Mouse (Mus musculus) forebrain, embryonic 10.5 days (tissue): Measurements from ENCODE around the gene Gm45062. TPM values are rescaled to one million over a fixed set of nuclear protein-coding genes. Genes with fewer than 3 reads are reported as not detected.

Experiments
- DNase-seq: peaks from one replicate; pipeline ENCODE4 v3.0.0-alpha.2; 2017; ENCODE audit warnings: low spot score; ENCODE audit errors: extremely low spot score
- H3K27ac ChIP-seq: fragments of 300-500 bp; sonication (generic); 2 replicates; pipeline ENCODE4 v1.5.1; 2016; ENCODE audit warnings: mild to moderate bottlenecking
- H3K27me3 ChIP-seq: fragments of 300-500 bp; sonication (generic); 2 replicates; pipeline ENCODE4 v1.6.1; 2016; ENCODE audit warnings: mild to moderate bottlenecking; ENCODE audit not compliant: poor library complexity, severe bottlenecking
- H3K36me3 ChIP-seq: fragments of 300-500 bp; sonication (generic); replicated peaks from 2 replicates; pipeline ENCODE4 v1.6.1; 2016; ENCODE audit warnings: mild to moderate bottlenecking, moderate library complexity
- H3K4me1 ChIP-seq: fragments of 300-500 bp; sonication (generic); 2 replicates; pipeline ENCODE4 v1.6.1; 2016
- H3K4me3 ChIP-seq: fragments of 300-500 bp; sonication (generic); 2 replicates; pipeline ENCODE4 v1.5.1; 2016; ENCODE audit warnings: mild to moderate bottlenecking, moderate library complexity
- H3K9me3 ChIP-seq: fragments of 300-500 bp; sonication (generic); 2 replicates; pipeline ENCODE4 v1.6.1; 2016; ENCODE audit warnings: mild to moderate bottlenecking, moderate library complexity
- WGBS: fragments of 180-500 bp; shearing (Covaris S2); methylation state at CpG from one replicate; pipeline ENCODE4 v1.1.7; 2016; 5-methylcytosine and 5-hydroxymethylcytosine counted together
- polyA plus RNA-seq: library from polyadenylated mRNA; unstranded; fragments of >200 nt; fragmentation: Nextera tagmentation; extraction: Ambion mirVana; gene quantifications from 2 replicates; pipeline ENCODE4 v1.2.1, GENCODE M21; 2016

Gm45062 gene
- polyA plus RNA-seq, 1 experiment from 2014 or later = 11.1 TPM

DNA sequence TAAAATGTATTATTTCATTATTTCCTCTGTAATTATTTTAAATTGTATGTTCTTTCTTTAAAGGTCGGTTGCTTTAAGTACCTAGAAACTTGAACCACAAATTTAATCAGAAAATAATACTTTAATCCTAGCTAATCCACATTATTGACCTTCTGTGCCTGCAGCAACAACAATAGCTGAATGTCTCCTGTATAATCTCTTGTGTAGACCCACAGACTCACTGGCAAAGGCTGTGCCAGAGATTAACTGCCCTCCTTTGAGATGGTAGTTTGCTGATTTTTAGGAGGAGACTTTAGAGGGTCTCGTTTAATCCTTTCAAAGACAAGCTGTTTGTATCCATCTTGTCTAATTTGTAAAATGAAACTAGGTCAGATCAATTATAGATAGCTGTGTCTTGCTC, 99.5 kb downstream of the Gm45062 start:
- Histone ChIP-seq H3K36me3 (no peaks in the 10 kb centered on the region), H3K27me3 (no peaks in the 10 kb centered on the region; the same call in 1 of the 2 replicates), H3K4me1 (peaks cover 18% of the 10 kb centered on the region), H3K27ac (no peak overlapping the region), H3K9me3 (no peaks in the 10 kb centered on the region), H3K4me3 (no peak overlapping the region)
- no peak for DNase-seq
- 27% methylated on average over 2 of the region's 2 CpGs for WGBS

DNA sequence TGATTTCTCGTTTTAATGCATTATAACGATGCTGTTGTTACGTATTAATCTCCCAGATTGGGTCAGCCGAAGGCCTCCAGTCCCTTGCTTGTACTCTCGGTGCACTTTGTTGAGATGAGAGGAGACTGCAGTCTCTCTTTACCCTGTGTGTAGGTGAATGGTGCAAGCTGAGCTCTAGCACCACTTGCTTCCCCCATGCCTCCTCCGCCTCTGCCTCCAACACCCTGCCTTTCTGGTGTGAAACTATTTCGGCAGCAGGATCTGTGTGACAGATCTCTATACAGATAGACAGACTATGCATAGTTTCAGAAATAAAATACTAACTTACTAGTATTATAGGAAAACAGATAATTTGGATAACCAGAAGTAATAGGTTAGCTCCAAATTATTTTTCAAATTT, 101.6 kb downstream of the Gm45062 start:
- WGBS = 81% methylated on average over 7 of the region's 7 CpGs
- Histone ChIP-seq H3K4me3 (no peak overlapping the region), H3K36me3 (0 out of 2 replicates have a peak, but pooled peaks cover 4% of the 10 kb centered on the region), H3K27ac (no peak overlapping the region), H3K4me1 (peaks cover 22% of the 10 kb centered on the region), H3K27me3 (no peaks in the 10 kb centered on the region; the same call in 1 of the 2 replicates), H3K9me3 (no peaks in the 10 kb centered on the region)
- no peak for DNase-seq

DNA sequence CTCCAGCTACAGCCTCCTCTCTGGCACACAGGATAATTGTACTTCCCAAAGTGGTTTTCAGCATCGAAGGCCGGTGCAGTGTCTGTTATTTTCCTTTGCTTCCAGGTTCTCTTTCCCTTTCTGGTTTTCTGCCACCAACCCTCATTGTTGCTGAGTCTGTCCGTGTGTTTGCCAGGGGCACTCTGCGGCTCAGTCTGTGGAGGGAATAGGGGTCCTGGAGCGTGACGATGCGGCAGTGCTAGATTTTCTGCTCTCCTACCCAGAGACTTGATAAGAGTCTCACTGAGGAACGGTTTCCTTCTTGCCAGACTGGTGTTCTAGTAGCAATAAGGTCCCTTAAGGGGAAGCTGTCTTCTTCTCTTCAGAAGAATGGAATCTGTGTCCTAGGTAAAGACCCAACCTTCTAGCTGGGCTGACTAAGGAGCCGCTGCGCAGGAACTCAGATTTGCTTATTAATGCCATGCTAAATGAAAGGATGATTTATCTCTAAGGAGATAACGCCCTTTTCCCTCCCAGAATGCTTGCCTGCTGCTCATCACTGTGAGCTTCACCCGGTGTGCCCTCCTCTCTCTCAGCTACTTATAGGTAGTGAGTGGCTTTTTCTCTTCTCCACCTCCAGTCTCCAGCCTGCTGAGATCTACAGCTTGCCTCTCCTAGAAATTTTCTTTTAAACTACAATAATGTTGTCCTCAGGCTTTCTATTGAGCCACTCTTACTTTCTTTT, 104.9 kb downstream of the Gm45062 start:
- Histone ChIP-seq H3K9me3 (no peaks in the 10 kb centered on the region), H3K27ac (no peak overlapping the region), H3K4me3 (no peak overlapping the region), H3K27me3 (no peaks in the 10 kb centered on the region; the same call in 1 of the 2 replicates), H3K4me1 (peaks cover 27% of the 10 kb centered on the region), H3K36me3 (0 out of 2 replicates have a peak, but pooled peaks cover 4% of the 10 kb centered on the region)
- DNase-seq = no peak
- WGBS = 74% methylated on average over 12 of the region's 12 CpGs

DNA sequence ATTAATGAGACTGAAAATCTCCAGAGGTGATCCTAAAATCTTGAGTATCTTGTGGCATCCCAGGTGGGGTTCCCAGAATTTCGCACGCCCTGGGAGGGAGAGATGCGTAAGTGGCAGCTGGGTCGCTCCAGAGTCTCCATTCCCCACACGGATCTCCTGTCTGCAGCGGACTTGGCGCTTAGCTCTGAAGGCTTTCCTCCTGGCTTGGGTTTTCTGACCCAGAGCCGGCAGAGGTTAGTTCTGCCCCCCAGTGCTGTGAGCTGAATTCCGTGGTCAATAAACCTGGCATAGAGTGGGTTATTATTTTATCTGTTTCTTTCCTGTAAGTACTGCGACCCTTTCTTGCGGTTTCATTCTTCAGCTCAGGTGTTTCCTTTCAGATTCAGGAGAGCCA, 105.5 kb downstream of the Gm45062 start:
- no peak overlapping the region for H3K4me3 ChIP-seq
- H3K4me1 ChIP-seq = peaks cover 24% of the 10 kb centered on the region
- DNase-seq = no peak
- no peaks in the 10 kb centered on the region for H3K9me3 ChIP-seq
- WGBS = 92% methylated on average over 11 of the region's 11 CpGs
- no peak overlapping the region for H3K27ac ChIP-seq
- 0 out of 2 replicates have a peak, but pooled peaks cover 4% of the 10 kb centered on the region for H3K36me3 ChIP-seq
- peaks cover 5% of the 10 kb centered on the region; the same call in 1 of the 2 replicates for H3K27me3 ChIP-seq

DNA sequence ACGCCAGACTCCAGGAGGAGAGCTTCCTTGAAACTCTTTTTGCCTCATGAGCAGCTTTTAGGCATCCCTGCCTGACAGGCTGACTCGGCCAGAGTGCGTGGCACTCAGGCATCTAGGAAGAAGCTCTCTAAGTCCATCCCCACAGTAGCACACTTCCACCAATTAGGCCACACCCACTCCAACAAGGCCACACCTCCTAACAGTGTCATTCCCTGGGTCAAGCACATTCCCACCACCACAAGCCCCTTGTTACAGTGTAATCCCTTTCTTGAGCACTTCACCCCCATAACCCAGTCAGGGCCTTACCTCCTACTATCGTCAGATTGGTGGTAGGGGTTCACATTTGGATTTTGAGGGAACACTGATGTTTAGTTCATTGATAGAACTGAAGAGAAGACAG, 108.4 kb downstream of the Gm45062 start:
- no peaks in the 10 kb centered on the region for H3K9me3 ChIP-seq
- WGBS = 92% methylated on average over 4 of the region's 4 CpGs
- H3K4me3 ChIP-seq = no peak overlapping the region
- H3K27ac ChIP-seq = no peak overlapping the region
- 0 out of 2 replicates have a peak, but pooled peaks cover 4% of the 10 kb centered on the region for H3K36me3 ChIP-seq
- H3K4me1 ChIP-seq = peaks cover 16% of the 10 kb centered on the region
- H3K27me3 ChIP-seq = peaks cover 12% of the 10 kb centered on the region; the same call in 1 of the 2 replicates
- no peak for DNase-seq

DNA sequence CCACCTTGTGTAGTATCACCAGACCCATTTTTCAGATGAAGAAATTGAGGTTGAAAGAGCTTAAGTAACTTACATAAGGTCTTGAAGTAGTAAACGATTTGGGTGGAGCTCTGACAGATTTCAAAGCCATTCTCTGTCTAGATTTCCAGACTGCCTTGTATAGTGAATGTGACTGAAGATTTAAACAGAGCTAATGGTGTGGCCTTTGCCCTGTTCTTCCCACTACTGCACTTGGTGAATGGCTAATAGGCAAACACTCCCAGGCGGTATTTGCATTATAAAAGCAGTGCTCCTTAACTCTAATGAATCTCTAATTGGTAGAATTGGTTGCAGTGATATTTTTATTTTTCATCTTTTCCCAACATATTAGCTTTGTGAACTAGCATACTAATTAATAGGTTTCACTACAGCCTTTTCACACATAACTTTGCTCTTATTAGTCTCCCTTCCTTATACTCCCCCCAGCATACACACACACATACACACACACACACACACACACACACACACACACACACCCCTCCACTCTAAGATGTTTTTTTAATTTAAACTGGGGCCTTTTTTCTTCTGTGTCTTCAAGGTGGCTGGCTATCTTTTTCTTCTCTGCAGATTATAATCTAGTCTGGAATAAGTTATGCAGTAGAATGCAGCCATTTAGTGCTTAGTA, 109.1 kb downstream of the Gm45062 start:
- Histone ChIP-seq H3K36me3 (0 out of 2 replicates have a peak, but pooled peaks cover 4% of the 10 kb centered on the region), H3K9me3 (no peaks in the 10 kb centered on the region), H3K27me3 (peaks cover 12% of the 10 kb centered on the region; the same call in 1 of the 2 replicates), H3K27ac (no peak overlapping the region), H3K4me1 (peaks cover 19% of the 10 kb centered on the region), H3K4me3 (no peak overlapping the region)
- no peak for DNase-seq
- WGBS = 57% methylated on average over 2 of the region's 2 CpGs

DNA sequence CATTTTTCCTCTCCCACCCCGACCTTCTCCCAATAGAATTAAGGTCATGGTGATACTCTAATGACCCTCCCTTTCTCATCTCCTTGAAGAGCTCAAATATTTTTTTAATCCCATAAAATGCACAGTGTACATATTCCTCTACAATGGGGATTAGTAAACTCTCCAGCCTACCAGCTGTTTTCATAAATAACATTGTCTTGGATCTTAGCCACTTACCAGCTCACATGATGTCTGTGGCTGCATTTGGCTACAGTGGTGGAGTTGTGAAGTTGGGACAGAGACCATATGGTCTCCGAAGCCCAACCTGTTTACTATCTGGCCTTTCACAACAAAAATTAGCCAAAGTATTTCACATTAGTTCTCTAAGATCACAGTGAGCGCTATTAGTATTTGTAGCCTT, 111.4 kb downstream of the Gm45062 start:
- Histone ChIP-seq H3K9me3 (no peaks in the 10 kb centered on the region), H3K27me3 (peaks cover 12% of the 10 kb centered on the region; the same call in 1 of the 2 replicates), H3K4me3 (no peak overlapping the region), H3K27ac (no peak overlapping the region), H3K36me3 (0 out of 2 replicates have a peak, but pooled peaks cover under 1% of the 10 kb centered on the region), H3K4me1 (peaks cover 23% of the 10 kb centered on the region)
- 87% methylated on average over 3 of the region's 3 CpGs for WGBS
- no peak for DNase-seq

DNA sequence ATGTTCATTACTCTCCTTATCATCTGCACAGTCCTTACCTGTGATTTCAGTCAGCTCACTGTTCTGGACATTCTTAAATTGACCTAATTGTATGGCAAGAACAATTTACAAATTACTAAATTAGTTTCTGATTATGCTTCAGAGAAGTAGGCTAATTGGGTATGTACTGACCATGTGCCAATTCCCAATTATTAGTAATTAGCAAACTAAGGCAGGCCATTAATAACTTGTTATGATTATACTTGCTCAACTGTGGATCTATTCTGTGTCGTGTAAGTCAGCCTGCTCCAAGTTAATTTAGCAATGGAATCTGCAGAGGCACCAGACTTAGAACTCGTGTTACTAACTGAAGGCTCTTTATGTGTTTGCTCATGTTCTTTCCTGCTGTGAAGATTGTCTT, 113.8 kb downstream of the Gm45062 start:
- no peak overlapping the region for H3K27ac ChIP-seq
- H3K9me3 ChIP-seq = no peaks in the 10 kb centered on the region
- DNase-seq = no peak
- H3K4me1 ChIP-seq = peaks cover 18% of the 10 kb centered on the region
- H3K27me3 ChIP-seq = peaks cover 12% of the 10 kb centered on the region; the same call in 1 of the 2 replicates
- H3K4me3 ChIP-seq = no peak overlapping the region
- H3K36me3 ChIP-seq = peaks cover 4% of the 10 kb centered on the region; the same call in 1 of the 2 replicates
- 57% methylated on average over 2 of the region's 2 CpGs for WGBS

DNA sequence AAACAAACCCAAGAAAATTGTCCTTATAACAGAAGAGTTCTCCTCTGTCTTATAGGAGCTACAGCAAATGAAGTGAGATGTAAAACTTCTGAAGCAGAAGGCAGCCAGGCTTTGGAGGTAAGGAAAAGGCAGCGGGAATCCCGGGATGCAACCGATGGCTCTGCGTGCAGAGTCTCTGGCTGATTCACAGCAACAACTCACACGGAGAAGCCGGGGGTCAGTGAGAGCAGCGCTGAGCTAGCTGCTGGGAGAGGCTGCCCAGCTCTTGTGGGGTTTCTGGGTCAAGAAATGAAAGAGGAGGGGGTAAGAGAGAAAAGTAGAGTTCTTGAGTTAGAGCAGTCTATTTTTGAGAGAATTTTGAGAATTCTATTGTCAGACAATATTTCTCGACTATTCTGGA, 114.6 kb downstream of the Gm45062 start:
- 56% methylated on average over 8 of the region's 8 CpGs for WGBS
- DNase-seq = no peak

DNA sequence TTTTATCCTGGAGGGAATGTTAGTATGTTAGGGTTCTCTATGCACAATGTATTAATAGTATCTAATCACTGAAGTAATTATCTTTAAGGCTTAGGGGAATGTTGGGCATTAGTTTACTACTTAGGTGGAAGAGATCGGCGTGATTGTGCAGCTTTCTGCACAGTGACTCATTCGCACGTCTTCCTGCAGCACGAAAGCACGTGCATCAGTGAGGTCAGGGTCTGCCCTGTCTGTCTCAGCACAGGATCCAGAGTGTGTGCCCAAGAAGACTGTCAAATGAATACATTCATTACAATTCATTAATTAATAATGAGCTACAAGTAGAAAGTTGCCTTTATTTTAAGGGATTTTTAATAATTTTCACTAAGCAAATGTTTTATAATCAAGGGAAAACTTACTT, 115.0 kb downstream of the Gm45062 start:
- Histone ChIP-seq H3K4me1 (peaks cover 13% of the 10 kb centered on the region), H3K27me3 (peaks cover 12% of the 10 kb centered on the region; the same call in 1 of the 2 replicates), H3K9me3 (no peaks in the 10 kb centered on the region), H3K4me3 (no peak overlapping the region), H3K27ac (no peak overlapping the region), H3K36me3 (peaks cover 7% of the 10 kb centered on the region; the same call in 1 of the 2 replicates)
- 75% methylated on average over 6 of the region's 6 CpGs for WGBS
- no peak for DNase-seq

More for the DNA sequence above, 114.6 kb downstream of the Gm45062 start:
- H3K27ac ChIP-seq = no peak overlapping the region
- H3K9me3 ChIP-seq = no peaks in the 10 kb centered on the region
- peaks cover 13% of the 10 kb centered on the region for H3K4me1 ChIP-seq
- H3K36me3 ChIP-seq = peaks cover 5% of the 10 kb centered on the region; the same call in 1 of the 2 replicates
- H3K4me3 ChIP-seq = no peak overlapping the region
- peaks cover 12% of the 10 kb centered on the region; the same call in 1 of the 2 replicates for H3K27me3 ChIP-seq

DNA sequence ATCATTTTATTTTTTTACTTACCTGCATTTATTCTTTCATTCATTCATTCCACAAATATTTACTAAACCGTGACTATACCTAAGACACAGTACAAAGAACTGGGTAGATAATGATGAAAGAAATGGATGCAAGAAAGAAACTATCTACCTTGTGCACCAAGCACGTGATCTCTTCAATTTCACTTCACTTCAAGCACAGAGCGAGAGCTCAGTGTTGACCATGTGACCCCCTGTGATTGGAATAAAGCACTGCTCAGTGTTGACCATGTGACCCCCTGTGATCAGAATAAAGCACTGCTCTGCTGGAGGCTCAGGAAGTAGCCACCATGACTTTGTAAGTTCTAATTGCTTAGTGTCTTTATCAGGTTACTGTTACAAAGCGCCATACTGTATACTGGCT, 115.5 kb downstream of the Gm45062 start:
- no peak overlapping the region for H3K27ac ChIP-seq
- peaks cover 8% of the 10 kb centered on the region; the same call in 1 of the 2 replicates for H3K27me3 ChIP-seq
- no peaks in the 10 kb centered on the region for H3K9me3 ChIP-seq
- peaks cover 7% of the 10 kb centered on the region; the same call in 1 of the 2 replicates for H3K36me3 ChIP-seq
- no peak overlapping the region for H3K4me3 ChIP-seq
- H3K4me1 ChIP-seq = peaks cover 13% of the 10 kb centered on the region
- no peak for DNase-seq
- WGBS = 82% methylated on average over 4 of the region's 4 CpGs

DNA sequence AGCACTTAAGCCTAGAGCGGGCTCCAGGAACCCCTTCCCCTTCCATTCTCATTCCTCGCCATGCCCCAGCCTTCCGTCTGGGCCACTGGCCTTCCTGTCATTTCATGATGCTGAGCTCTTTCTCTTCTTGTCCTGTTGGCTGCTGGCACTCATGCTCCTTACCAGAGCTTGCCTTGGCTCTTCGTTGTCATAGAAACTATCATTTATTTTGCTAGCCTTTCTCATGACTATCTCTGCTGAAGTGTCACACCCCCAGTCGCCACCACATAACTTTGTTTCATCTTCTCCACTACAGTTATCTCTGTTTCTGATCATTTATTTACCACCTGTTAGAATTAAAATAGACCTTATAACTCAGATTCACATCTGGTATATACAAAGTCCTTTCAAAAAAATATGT, 117.1 kb downstream of the Gm45062 start:
- H3K36me3 ChIP-seq = peaks cover 7% of the 10 kb centered on the region; the same call in 1 of the 2 replicates
- peaks cover 13% of the 10 kb centered on the region for H3K4me1 ChIP-seq
- WGBS = 98% methylated on average over 5 of the region's 5 CpGs
- H3K27me3 ChIP-seq = no peaks in the 10 kb centered on the region
- no peak for DNase-seq
- H3K4me3 ChIP-seq = no peak overlapping the region
- no peaks in the 10 kb centered on the region for H3K9me3 ChIP-seq
- no peak overlapping the region for H3K27ac ChIP-seq

DNA sequence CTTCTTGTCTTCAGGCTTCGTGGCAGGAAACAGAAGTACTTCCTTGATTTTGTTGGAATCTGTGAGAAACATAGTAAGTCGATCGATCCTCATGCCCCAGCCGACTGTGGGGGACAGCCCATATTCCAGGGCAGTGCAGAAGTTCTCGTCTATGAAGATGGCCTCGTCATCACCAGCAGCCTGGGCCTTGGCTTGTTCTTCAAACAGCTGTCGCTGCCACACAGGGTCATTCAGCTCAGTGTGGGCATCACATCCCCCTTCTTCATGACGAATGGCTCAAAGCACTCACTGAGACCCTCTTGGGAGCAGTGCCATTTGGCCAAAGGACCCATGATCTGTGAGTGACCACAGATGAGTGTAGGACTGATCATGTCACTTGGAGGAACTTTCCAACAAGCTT, 118.4 kb downstream of the Gm45062 start:
- 95% methylated on average over 8 of the region's 8 CpGs for WGBS
- H3K36me3 ChIP-seq = peaks cover 7% of the 10 kb centered on the region; the same call in 1 of the 2 replicates
- H3K27me3 ChIP-seq = no peaks in the 10 kb centered on the region
- no peak overlapping the region for H3K4me3 ChIP-seq
- no peaks in the 10 kb centered on the region for H3K9me3 ChIP-seq
- H3K4me1 ChIP-seq = peaks cover 13% of the 10 kb centered on the region
- no peak for DNase-seq
- no peak overlapping the region for H3K27ac ChIP-seq
